Mouse (Mus musculus) inflammation-experienced regulatory T-cells, adult 16 weeks (primary cell): ENCODE data around the gene Ugp2. TPM values are rescaled to one million over a fixed set of nuclear protein-coding genes. Genes with fewer than 3 reads are reported as not detected.

Source experiments
- polyA plus RNA-seq: library from polyadenylated mRNA; unstranded; fragments of 100-300 nt; shearing (Covaris generic); gene quantifications from one replicate; pipeline ENCODE4 v1.2.1, GENCODE M21; 2017

The Ugp2 gene
- 67.3 TPM for polyA plus RNA-seq

DNA sequence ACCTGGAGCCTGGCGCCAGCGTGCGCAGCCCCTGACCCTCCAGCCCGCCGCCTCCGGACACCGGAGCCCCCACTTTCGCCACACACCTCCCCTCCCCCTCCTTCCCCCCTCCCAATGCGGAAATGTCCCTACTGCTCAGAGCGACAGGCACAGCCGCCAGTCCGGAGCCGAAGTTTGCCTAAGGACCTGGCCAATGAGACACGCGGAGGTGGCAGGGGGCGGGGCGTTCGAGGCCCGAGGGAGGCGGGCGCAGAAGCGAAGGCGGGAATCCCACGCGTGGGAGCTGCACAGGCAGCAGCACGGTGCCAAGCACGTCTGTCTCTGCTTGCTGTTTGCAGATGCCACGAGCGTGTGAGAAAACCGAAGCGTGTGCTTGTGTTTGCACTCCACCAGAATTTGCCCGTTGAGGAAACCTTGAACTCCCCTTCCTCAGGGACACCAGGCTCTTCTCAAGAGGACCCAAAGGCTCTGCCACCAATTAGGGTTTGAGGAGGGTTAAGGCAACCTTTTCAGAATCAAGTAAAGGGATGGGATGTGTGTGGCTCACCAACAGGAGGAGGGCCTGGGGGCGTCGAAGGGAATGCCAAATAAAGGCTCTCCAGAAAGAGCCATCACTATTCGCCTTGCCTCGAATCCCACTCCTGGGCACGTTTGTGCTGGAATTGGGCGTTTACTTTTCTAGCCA, at the start of gene Ugp2:
TSS of gene Ugp2 (minus strand) at position 80 of the 685 bp plus-strand sequence.

Other genes starting within 250 kb of the Ugp2 start
- gene Vps54, start 131.9 kb downstream of the Ugp2 start, polyA plus RNA-seq = 44.5 TPM
- gene Wdpcp, start 201.0 kb upstream of the Ugp2 start, polyA plus RNA-seq = 1.6 TPM
- gene Mdh1, start 201.2 kb upstream of the Ugp2 start, polyA plus RNA-seq = 413 TPM